Mouse (Mus musculus) adrenal gland, postnatal 14 days (tissue): ENCODE results near the gene Ddost. TPM values are rescaled to one million over a fixed set of nuclear protein-coding genes. Genes with fewer than 3 reads are reported as not detected.
"Not testable (repeated sequence)": the region's sequence is repeated elsewhere in the genome, so short reads cannot be mapped to it uniquely, and the experiment has no call there.

Experiments
- DNase-seq: peaks from one replicate; pipeline ENCODE4 v3.0.0; 2021; ENCODE audit warnings: mixed read lengths
- total RNA-seq: library from RNA; stranded (reverse); gene quantifications from 2 replicates; pipeline ENCODE4 v1.2.3, GENCODE M21; 2021

The Ddost gene
- total RNA-seq, 1 experiment from 2014 or later = 113 TPM

DNA sequence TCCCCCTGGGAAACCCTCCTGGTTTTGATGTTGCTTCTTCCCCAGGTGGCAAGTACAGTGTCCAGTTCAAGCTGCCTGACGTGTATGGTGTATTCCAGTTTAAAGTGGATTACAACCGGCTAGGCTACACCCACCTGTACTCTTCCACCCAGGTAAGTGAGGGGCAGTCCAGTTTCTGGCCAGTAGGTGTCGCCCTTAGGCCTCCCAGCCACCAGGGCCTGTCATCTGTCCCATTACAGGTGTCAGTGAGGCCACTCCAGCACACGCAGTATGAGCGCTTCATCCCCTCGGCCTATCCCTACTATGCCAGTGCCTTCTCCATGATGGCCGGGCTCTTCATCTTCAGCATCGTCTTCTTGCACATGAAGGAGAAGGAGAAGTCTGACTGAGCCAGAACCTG is 7.1 kb downstream of the Ddost start:
- peak; percentile 71 for DNase-seq

DNA sequence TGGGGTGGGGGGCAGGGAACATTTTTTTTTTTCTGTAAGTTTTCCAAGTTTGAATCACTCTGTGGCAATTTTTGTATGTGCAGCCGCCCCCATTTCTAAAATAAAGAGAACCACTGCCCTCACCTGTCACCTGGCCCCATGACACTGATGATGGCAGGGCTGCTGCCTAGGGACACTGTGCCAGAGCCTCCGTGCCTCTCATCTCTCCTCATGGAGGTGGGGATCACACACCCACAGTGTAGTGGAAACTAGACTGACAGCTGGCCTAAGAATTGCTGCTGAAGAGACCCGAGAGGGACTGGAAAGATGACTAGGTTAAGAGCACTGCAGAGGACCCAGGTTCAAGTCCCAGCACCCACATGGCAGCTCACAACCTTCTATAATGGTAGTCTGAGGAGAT is 7.6 kb downstream of the Ddost start:
- DNase-seq = no peak

DNA sequence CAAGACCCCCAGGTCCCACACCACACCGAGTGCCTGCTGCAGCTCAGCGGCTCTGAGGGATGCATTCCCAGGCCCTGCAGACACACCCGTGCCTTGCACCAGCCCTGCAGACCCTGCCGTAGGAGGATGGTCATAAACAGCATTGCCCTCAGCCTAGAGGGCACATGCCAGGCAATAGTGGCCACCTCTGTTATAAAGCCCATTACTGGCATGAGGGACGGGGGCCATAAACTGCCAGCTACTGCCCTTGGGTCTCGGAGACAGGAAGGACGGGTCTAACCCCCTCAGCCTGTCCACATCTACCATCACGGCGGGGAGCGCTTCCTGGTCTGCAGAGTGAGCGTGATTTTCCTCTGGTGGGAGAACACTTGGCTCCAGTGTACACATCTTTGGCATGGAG is 8.5 kb downstream of the Ddost start:
- DNase-seq = no peak

DNA sequence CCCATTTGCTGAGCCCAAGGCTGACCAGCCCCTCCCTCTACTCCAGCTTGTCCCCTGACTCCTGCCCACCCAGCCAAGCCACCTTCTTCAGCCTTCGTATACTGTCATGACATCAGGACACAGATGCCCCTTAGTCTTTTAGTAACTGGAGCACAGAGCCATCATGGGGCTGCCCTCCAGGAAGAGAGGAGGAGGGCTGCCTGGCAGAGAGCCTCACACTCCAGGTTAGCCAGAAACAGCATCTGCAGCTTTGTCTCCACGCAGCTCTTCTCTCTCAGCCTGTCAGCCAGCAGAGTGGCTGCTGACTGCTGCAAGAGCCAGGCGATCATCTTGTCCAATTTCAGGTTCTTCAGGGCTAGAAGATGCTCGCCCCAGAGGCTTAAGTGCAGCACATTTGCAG is 9.3 kb downstream of the Ddost start:
- no peak for DNase-seq

DNA sequence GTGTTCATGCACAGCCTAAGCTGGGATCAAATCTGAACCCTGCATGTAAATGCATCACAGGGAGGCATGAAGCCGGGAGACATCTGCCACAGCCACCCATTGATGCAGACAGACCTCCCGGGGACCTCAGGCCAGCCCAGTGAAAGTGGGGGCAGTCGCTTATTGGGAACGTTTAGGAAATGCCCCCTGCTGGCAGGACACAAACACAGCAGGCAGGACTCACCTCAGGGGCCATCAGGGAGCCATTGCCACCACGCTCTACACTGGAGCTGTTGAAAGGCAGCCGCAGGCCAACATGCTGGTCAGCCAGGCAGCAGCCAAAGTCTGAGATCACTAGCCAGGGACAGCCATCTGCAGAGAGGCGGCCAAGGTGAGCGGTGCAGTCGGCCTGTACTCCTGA is 11.3 kb downstream of the Ddost start:
- peak; percentile 61 for DNase-seq

DNA sequence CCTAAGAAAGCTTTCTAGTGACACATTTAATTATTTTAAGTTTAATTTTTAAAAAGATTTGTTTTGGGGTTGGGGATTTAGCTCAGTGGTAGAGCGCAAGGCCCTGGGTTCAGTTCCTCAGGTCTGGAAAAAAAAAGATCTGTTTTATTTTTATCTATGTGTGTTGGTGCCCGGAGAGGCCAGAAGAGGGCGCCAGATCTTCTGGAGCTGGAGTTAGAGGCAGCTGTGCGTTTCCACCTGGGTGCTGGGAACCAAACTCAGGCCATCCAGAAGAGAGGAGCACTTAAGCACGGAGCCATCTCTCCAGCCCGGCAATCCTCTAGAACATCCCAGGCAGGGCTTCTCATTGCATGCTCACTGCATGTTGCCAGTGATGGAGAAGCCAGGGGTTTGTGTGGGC is 11.8 kb downstream of the Ddost start:
- no peak for DNase-seq

DNA sequence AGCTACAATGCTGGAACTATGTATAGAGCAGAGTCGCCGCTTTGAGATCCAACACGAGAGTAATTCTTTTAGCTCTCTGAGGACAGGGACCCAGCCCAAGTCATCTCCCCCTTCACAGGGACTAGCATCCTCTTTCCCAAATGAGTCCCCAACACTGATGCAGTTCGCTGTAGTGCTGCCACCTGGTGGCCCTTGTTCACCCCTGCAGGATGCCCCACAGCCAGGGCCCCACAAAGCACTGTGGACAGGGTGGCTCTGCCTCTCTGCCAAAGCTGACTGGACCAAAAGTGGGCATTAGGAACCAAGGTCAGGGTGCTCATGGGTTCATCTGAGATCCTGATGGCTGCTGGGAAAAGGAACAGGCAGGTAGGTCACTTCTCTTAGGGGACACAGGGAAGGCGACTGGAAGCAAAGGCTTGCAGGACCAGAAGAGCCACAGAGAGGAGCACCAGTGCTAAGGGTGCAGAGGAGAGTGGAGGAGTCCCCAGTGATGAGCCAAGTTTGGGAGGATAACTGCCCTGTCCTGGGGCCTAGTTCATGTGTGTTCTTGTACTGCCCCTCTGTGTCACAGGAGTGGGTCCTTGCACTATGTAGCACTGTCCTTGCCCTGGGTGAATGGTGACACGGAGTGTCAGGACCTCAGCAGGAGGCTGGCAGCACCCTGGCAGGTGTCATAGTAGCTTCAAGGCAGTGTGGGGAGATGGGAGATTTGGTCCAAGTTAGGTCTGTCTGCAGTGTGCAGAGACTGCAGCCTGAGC is 14.2 kb downstream of the Ddost start:
- DNase-seq = peak; percentile 78

DNA sequence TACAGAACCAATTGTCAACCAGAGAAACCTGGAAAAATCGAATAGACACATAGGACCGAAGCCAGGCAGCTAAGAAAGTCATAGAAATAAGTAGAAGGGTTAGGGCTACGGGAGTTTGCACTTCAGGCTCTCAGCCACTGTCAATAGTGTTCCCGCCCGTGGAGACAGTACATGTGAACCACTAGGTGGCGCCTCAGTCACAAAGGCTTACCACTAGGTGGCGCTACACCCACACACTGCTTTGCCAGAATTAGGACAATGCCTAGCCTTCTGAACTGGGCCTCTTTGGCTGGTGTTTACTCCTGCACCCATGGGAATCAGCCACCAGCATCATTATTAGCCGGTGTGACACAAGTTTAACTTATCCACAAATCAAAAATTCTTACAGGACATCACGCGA is 15.0 kb downstream of the Ddost start:
- peak; percentile 91 for DNase-seq

DNA sequence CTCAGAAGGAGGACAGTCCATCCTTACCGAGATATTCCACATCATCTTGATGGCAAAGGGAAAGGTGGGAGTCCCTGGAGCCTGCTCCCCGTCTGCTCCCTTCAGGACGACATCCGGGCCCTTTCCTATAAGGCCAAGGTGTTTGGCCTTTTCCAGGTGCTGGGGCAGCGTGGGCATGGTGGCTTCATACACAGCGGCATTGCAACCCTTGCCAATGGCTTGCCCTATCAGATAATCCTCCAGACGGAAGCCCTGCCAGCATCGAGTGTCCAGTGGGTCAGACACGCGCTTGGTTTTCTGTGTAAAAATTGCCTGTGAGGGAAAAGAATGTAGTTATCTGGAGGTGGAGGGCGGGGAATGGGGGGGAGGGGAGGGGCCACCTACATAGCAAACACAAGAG is 16.2 kb downstream of the Ddost start:
- DNase-seq = no peak

DNA sequence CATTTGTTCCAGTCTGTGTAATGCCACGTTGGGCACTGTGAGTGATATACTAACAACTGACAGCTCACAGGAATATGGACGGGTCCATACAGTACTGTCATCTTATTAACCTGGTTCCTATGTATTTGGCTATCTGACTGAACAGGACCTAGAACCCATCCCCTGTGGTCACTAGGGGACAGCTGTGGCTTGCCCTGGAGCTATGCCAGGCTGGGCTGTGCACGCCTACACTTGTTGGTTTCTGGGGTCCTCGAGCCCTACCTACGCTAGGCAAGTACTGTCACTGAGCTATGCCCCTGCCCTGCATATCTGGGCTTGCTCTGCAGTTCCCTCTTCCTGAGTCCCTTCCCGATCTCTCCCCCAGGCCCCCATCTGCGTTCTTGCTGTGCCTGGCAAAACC is 17.0 kb downstream of the Ddost start:
- no peak for DNase-seq

DNA sequence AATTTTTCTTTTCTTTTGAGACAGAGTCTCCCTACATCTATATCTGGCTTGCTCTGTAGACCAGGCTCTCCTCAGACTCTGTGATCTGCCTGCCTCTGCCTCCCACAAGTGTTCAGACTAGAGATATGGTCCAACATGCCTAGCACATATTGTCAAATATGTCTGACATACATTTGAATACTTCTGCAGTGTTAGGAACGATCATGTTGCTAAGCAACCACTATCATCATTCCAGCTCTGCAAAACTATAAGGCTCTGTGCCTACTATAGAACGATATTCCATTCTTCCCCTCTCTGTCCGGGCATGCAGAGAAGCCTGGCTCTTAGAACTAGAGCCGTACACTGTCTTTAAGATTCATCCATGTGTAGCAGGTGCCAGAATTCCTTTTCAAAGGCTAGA is 18.2 kb downstream of the Ddost start:
- DNase-seq = no peak

DNA sequence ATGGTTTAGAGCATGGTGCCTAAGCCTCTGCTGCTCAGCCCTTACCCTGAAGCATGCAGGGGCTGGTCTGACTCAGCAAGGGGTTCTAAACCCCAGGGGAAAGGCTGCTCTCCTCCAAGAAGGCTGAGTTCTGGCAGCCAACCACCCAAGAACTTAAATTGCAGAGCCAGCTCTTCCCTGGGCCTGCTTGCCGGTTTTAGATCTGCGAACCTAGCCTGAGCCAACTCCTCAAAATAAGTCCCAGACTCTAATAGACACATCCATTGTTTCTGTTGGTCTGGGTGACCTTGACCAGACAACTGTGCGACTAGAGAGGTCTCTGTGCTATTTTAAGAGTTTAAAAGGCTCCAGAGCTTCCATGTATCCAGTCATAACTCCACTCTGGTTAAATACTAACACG is 19.2 kb downstream of the Ddost start:
- no peak for DNase-seq

DNA sequence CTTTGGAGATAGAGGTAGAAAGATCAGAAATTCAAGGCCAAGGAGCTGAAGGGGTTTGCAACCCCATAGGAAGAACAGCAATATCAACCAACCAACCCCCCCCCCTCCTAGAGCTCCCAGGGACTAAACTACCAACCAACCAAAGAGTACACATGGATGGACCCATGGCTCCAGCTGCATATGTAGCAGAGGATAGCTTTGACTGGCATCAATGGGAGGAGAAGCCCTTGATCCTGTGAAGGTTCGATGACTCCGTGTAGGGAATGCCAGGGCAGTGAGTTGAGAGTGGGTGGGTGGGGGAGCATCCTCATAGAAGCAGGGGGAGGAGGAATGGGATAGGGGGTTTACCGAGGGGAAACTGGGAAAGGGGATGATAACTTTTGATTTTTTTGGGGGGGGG is 19.9 kb downstream of the Ddost start:
- DNase-seq = no peak

DNA sequence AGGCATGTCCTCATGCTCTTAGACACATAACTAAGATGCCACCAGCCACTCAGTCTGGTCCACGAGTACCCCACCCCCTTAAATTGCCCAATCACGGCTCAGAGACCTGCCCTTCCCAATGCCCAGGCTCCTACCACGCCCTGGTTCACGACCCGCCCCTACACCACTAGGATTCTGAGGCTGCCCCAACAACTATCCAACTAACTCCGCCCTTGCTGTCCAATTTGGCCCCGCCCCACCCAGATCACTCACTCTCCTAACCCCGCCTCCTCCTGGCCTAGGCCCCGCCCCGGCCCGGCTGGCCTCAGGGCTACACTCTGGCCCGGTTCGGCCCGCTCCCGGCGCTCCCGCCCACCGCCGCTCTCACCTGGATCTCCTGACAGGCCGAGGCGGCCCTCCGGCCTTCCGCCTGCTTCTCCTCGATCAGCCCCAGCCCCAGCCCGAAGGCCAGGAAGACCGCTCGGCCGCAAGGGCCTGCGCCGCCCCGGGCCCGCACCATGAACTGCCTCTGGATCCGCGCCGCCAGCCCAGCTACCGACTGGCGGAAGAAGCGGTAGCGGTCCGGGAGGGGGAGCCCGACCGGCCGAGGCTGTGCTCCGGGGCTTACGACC is 21.0 kb downstream of the Ddost start:
- peak; percentile 99 for DNase-seq

DNA sequence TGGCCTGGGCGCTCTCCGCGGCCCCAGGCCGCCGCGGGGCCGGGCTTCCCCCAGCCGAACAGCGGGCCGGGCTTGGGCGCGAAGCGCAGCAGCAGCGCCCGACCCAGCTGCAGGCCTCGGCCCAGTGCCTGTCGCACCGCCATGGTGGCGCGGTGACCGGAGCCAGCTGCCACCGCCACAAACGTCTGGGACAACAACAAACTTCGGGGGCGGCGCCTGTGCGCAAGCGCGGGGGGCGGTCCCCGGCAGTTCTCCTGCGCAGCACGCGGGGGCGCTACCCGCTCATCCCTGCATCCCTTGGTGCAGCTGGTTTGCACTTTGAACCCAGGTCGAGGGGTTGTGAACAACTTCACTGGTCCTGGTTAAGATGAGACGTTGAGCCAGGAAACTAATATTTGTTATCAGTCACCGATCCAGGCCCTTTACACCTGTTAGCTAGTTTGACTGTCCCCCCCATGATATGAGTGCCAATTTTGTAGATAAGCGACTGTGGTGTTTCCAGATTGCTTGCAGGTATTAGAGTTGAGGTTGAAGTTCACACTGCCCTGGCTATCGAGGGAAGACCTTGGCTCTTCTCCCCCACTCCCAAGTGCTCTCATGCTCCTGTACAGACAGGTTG is 21.7 kb downstream of the Ddost start, which contains the start of gene Pink1:
Pink1 (minus strand) TSS at position 231 of the 619 bp plus-strand sequence.
- DNase-seq = peak; percentile 95

DNA sequence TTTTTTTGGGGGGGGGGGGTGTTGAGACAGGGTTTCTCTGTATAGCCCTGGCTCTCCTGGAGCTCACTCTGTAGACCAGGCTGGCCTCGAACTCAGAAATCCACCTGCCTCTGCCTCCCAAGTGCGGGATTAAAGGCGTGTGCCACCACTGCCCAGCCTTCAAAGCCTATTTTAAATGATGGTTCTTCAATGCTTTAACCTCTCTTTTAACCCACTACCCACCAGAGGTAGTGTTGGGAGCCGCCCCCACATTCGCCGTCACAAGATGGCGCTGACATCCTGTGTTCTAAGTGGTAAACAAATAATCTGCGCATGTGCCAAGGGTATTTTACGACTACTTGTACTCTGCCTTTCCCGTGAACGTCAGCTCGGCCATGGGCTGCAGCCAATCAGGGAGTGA is 22.6 kb downstream of the Ddost start:
- DNase-seq = not testable (repeated sequence)

DNA sequence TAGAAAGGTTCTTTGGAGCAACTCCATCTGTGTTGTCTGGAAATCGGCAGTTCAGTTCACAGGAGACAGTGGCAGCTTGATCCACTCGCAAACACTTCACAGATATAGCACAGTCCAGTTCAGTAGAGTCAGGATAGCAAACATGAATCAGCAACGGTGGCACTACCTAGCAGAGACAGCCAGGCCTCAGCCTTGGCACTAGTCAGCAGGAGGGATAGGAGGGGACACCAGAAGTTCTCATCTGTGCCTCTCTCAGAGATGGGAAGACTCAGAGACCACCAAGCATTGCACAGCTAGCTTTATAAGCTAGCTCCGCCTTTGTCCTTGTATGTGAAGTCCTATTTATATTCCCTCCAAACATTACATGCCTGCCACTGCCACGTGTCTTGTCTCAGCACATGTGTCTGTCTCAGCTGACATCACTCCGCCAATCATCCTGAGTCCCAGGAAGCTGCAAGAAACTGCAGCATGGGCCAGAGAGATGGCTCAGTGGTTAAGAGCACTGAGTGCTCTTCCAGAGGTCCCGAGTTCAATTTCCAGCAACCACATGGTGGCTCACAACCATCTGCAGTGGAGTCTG is 23.5 kb downstream of the Ddost start:
- DNase-seq = no peak

DNA sequence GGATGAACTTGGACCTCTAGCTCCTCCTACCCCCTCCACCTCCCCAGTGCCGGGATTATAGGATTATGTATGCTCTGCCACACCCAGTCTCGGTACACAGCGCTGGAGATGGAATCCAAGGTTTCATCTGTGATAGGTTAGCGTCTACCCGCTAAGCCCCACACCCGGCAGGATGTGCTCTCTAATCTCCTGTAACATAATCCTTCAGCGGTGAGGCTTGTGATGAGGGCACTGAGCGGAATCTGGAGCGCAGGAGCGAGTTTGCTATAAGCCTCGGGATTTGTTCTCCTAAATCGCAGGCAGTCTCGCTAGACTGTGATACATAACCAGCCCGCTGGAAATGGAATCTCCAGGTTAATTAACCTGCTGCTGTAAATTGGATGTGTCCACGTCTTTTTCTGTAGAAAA is 25.7 kb downstream of the Ddost start:
- no peak for DNase-seq

DNA sequence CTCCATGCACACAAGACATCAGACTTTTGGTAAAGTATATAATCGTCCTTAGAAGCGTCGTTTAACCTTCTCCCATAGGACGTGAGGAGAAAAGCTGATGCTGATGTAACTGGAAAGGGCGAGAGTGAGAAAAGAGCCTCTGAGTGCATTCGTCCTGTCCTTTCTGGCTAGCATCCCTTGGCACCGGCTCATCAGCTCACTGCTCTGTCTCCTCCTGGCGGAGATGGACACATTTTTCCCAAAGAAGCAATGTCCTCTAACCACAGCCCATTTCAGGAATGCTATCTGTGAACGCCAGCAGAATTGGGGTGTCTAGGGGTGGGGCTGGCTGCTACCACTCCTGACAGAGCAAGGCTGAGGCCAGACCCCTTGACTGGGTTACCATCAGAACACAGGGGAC is 27.1 kb downstream of the Ddost start:
- no peak for DNase-seq

DNA sequence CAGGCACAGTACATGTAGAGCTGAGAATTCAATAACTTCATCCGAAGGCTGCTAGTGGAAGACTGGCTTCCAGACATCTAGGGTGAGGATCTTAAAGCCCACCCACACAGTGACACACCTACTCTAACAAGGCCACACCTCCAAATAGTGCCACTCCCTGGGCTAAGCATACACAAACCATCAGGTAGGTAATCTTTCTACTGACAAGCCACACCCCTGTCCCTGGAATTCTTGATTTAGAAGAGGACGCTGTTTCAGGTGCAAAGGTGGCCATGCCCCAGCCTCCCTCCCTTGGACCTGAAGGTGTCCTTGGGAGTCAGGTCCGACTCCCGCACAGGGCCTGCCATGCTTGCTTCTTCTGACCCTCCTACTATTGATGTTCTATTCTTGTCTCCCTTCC is 28.6 kb downstream of the Ddost start:
- DNase-seq = no peak

DNA sequence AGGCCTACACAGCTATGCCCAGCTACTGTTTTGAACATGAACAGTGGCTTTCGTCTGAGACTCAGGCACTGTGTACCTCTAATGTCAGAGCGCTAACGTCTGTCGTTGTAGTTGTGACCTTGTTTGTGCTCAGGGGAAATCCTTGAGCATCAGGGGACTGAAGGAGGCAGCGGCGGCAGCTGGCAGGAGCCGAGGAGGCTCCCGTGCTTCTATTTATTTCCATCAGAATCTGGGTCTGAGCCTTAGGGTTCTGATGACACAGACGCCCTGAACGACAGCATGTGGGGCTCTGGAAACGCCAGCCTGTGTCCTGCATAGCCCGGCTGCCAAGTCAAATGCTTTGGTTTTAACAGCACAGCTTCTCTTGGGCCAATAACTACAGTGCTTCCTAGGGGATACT is 30.5 kb downstream of the Ddost start:
- DNase-seq = peak; percentile 56

DNA sequence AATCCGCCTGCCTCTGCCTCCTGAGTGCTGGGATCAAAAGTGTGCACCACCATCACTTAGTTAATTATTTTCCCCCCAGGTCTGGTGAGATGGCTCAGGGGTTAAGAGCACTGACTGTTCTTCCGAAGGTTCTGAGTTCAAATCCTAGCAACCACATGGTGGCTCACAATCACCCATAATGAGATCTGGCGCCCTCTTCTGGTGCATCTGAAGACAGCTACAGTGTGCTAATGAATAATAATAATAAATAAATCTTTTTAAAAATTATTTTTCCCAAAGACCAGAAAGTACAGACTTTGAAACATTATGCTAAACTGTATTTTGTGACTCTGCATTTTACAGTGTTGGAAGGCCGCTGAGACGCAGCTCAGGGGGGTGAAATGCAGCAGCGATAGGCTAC is 31.1 kb downstream of the Ddost start:
- DNase-seq = no peak

DNA sequence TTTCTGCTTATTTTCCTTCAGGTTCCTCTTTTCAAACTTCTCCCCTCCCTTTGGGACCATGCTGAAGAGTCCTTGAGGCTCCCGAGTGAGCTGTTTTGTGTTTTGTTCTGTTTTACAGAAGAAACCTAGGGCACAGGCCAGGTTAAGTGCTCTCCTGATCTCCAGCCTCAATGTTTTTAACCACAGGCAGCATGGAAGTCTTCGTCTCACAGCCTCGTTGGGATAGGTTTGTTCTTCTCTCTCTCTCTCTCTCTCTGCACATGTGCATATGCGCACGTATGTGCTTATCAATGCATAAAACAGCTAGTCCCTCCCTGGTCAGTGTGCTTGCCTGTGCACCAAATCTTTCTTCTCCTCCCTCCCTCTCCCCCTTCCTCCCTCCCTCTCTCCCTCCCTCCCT is 32.3 kb downstream of the Ddost start:
- DNase-seq = no peak
